Mouse (Mus musculus) ES-CJ7 (cell line): Measurements from ENCODE around the gene Dab2ip.

Experiments used
- DNase-seq: peaks from one replicate; pipeline ENCODE4 v3.0.0; 2011; ENCODE audit warnings: low read depth, low spot score

The Dab2ip gene

DNA sequence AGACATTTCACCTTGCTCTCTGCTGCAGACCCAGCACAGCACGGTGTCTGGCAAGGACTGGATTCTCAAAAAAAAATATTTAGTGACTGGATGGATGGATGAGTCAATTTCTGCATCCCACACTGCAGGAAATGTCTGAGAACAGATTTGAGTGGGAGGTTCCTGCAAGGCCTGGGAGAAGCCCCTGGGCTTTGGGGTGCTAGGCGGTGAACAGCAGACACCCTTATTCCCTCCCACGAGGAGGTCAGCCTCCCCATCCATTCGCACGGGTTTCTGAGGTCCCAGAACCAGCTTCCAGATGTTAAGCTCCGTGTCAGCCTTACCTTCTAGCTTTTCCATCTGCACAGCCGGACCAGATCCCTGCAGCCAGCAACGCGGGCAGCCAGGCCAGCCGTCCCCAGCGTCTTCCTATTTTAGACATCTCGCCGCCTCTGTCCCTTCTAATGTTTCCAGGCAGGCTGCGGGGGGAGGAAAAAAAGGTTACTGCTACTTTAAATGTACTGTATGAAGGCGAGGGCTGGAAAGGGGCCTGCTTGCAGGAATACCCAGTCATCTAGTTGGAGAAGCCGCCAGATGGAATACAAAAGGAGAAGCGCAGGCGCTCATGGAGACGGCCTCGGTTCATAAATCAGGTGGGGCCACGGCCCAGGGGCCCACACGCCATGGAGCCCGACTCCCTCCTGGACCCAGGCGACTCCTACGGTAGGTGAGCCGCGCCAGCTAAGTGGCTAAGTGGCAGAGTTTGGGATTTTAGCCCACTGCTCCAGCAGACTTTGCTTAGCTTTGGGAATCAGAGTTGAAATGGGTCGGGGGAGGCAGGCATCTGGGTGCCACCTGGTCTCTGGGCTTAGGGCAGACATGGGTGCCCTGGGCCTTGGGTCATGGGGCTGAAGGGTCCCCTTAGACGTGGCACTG, at the start of gene Dab2ip:
TSS of gene Dab2ip (plus strand) at position 356 of the 915 bp plus-strand sequence.
- no peak for DNase-seq

GRCm38 (mm10) chr2:35508597-35509342, 49.3 kb upstream of the Dab2ip start:
- no peak for DNase-seq

DNA sequence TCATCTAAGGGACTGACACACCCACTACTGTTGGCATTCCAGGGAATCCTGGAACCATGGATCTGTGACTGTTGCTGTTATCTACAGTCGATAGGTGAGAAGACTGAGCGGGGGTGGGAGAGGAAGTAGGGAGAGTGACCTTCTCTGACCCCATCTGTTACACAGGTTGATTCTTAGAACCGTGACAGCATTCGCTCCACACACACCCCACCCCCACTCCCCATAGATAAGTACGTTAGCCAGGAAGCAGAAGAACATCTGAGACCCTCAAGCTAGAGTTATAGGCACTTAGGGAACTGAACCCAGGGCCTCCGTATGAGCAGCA, 48.8 kb upstream of the Dab2ip start:
- peak; percentile 73 for DNase-seq

- no peak for DNase-seq
These were observed 48.2 kb upstream of the Dab2ip start for GRCm38 (mm10) chr2:35509888-35510287.

GRCm38 (mm10) chr2:35510920-35511319, 47.1 kb upstream of the Dab2ip start:
- peak; percentile 57 for DNase-seq

- no peak for DNase-seq
These were observed 45.8 kb upstream of the Dab2ip start for GRCm38 (mm10) chr2:35512226-35512625.

GRCm38 (mm10) chr2:35514051-35514892, 43.8 kb upstream of the Dab2ip start:
- no peak for DNase-seq

- no peak for DNase-seq
These were observed 31.3 kb upstream of the Dab2ip start for GRCm38 (mm10) chr2:35526612-35527242.

DNA sequence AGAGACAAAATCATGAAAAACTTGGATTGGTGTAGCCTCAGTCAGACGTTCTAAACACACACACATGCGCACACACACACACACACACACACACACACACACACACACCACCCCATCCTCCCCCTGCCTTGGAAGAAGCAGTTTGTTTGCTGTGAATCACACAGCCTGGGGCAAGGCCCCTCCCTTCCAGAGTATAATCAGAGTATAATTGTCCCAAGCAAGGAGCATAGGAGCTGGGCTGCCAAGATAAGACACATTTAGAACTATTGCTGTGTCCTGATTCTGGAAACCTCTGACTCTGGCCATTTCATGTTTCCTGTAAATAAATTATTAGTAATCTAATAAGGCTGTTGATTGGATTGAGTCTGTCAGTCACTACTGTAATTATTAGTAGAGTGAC, 29.0 kb upstream of the Dab2ip start:
- DNase-seq: no peak

GRCm38 (mm10) chr2:35529856-35530255, 28.2 kb upstream of the Dab2ip start:
- no peak for DNase-seq

DNA sequence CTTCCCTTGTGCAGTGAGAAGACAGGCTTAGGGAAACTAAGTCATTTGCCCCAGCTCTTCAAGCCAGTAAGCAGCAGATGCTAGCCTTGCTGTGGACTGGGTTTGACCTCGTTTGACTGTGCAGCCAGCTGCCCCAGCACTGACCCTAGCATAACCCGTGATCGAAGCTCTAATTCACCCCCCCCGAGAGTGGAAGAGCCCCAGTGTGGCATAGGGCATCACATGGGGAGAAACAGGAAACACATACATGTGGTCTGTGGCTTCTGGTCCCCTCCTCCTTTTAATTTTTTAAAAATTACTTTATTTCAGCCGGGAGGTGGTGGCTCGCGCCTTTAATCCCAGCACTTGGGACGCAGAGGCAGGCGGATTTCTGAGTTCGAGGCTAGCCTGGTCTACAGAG, 27.3 kb upstream of the Dab2ip start:
- DNase-seq: no peak

- no peak for DNase-seq
These were observed 24.4 kb upstream of the Dab2ip start for GRCm38 (mm10) chr2:35533646-35534045.

GRCm38 (mm10) chr2:35539276-35539972, 18.6 kb upstream of the Dab2ip start:
- DNase-seq: peak; percentile 95

- DNase-seq: no peak
These were observed 17.3 kb upstream of the Dab2ip start for GRCm38 (mm10) chr2:35540798-35541197.

DNA sequence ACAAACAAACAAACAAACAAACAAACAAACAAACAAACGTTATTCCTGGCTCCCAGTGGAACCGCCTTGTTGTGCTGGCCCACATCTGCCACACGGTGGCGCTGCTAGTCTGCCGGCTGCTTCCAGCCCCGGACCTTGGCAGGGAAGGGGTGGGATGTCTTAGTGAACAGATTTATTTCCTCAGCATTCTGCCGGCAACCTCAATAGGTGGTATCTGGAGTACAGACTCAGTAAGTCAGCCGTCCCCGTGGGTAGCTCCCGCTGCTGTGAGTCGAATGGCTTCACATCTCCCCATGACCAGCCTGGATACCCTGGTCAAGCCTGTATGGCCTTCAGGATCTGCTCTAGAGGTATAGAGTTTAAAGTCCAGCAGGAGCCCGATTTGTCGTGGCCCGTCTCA, 13.3 kb upstream of the Dab2ip start:
- peak; percentile 67 for DNase-seq

GRCm38 (mm10) chr2:35545125-35545590, 12.9 kb upstream of the Dab2ip start:
- DNase-seq: no peak

- no peak for DNase-seq
These were observed 11.6 kb upstream of the Dab2ip start for GRCm38 (mm10) chr2:35546462-35546861.

GRCm38 (mm10) chr2:35549191-35549590, 8.9 kb upstream of the Dab2ip start:
- DNase-seq: no peak

DNA sequence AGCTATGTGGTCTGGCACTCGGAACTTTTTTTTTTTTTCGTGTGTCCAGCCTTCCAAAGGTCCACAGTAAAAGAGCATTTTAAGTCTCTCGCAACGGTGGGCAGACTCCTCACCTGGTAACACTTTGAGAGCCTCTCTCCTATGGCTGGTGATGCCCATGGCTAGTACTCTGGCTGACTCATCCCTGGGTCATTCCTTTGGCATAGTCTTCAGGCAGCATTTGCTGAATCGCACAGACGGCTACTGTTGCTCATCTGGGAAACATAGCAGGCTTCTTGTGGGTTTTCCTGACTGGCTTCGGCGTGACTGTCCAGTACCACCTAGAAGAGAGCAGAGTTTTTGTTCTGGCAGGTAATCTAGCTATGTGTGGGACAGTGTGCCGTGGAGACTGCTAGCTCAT, 8.0 kb upstream of the Dab2ip start:
- DNase-seq: no peak

- no peak for DNase-seq
These were observed 1.1 kb upstream of the Dab2ip start for GRCm38 (mm10) chr2:35556918-35557486.
